Mouse (Mus musculus) spleen, adult 2 months (tissue): Measurements from ENCODE around the gene Them7. TPM values are rescaled to one million over a fixed set of nuclear protein-coding genes. Genes with fewer than 3 reads are reported as not detected.

ENCODE experiments used
- DNase-seq, 2 experiments: peaks; one replicate each; pipeline versions ENCODE4 v3.0.0 to v3.0.0-alpha.2; 2012 to 2021; ENCODE audit warnings: low spot score in 2 of 2, low read depth in 1 of 2
- H3K27ac ChIP-seq: fragments of 200-500 bp; 2 replicates; pipeline ENCODE4 v1.5.1; 2012; ENCODE audit warnings: low read length, inconsistent platforms; ENCODE audit not compliant: insufficient read depth
- H3K27me3 ChIP-seq: fragments of 200-500 bp; 2 replicates; pipeline ENCODE4 v1.6.1; 2012; ENCODE audit warnings: mild to moderate bottlenecking, moderate library complexity, low read length, inconsistent platforms; ENCODE audit not compliant: control insufficient read depth, insufficient read depth
- H3K36me3 ChIP-seq: fragments of 200-500 bp; 2 replicates; pipeline ENCODE4 v1.6.1; 2012; ENCODE audit warnings: mild to moderate bottlenecking, low read length, inconsistent platforms; ENCODE audit not compliant: control insufficient read depth, insufficient read depth
- H3K4me1 ChIP-seq: fragments of 200-500 bp; 2 replicates; pipeline ENCODE4 v1.6.1; 2011; ENCODE audit warnings: inconsistent platforms; ENCODE audit not compliant: control insufficient read depth, insufficient read depth, insufficient read length
- H3K4me3 ChIP-seq: fragments of 200-500 bp; 2 replicates; pipeline ENCODE4 v1.5.1; 2011; ENCODE audit warnings: mild to moderate bottlenecking, inconsistent platforms; ENCODE audit not compliant: insufficient read depth, insufficient read length; ENCODE audit errors: extremely low read depth
- CTCF ChIP-seq: fragments of 200-500 bp; IDR thresholded peaks from 2 replicates; pipeline ENCODE4 v1.5.1; 2011; ENCODE audit warnings: mild to moderate bottlenecking, inconsistent platforms; ENCODE audit not compliant: insufficient read depth, insufficient read length, insufficient replicate concordance; ENCODE audit errors: extremely low read depth
- POLR2A ChIP-seq: fragments of 200-500 bp; IDR thresholded peaks from 2 replicates; pipeline ENCODE4 v1.6.1; 2011; ENCODE audit warnings: low read depth, low read length, inconsistent platforms
- WGBS: fragments of 180-500 bp; shearing (Covaris S2); methylation state at CpG from one replicate; pipeline ENCODE4 v1.1.7; 2018; 5-methylcytosine and 5-hydroxymethylcytosine counted together
- polyA plus RNA-seq: library from polyadenylated mRNA; depleted of rRNA; stranded (reverse); fragments of >200 nt; gene quantifications from 2 replicates; pipeline ENCODE4 v1.2.3, GENCODE M21; 2012; rRNA removed

Gene Them7
- polyA plus RNA-seq: 0.06 and 0.57 TPM in 2 replicates

DNA sequence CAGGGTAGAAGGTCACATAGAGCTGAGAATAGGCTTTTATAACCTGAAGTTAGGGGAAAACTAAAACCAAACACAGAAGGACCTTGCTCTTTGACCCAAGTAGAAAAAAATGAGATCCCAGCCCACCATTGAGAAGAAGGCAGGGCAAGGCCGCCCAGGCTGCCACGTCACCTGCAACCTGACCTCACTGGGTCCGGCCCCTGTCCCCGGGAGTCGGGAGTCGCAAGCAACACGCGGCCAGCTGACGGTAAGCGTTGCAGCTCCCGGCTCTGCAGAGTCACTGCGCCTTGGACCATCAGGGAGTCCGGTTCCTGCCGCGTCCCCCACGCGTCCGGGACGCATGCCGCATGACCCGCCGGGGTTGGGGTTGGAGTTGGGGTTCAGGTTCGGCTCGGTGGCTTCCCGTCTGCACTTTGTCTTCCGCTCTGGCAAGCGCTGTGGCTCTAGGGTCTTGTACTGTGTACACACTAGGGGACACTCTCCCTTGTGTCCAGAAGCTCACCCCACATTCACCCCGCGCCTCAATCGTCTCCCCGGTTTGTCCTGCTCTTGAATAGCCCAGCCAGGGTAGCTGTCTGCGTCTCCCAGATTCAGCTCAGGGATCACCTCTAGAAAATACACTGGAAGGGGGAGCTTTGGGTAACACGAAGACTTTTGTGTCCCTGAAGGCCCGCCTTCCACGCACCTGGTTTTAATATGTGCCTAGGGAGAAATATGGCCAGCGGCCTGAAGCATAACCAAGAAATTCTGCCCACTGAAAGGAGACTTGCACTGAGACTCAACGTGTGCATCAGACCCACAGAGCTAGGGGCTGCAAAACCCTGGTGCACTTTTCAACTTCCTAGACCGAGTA lies at the start of gene Them7:
Them7 (plus strand) TSS at position 187 of the 853 bp plus-strand sequence.
- Histone ChIP-seq H3K36me3 (no peaks in the 10 kb centered on the region), H3K27ac (no peak within 1 kb of the TSS), H3K4me3 (no peak within 1 kb of the TSS), H3K4me1 (no peaks in the 10 kb centered on the region), H3K27me3 (no peaks in the 10 kb centered on the region; the same call in 1 of the 2 replicates)
- TF ChIP-seq POLR2A (no peak), CTCF (no peak)
- 3% methylated on average over 38 of the region's 38 CpGs for WGBS
- DNase-seq: no peak

DNA sequence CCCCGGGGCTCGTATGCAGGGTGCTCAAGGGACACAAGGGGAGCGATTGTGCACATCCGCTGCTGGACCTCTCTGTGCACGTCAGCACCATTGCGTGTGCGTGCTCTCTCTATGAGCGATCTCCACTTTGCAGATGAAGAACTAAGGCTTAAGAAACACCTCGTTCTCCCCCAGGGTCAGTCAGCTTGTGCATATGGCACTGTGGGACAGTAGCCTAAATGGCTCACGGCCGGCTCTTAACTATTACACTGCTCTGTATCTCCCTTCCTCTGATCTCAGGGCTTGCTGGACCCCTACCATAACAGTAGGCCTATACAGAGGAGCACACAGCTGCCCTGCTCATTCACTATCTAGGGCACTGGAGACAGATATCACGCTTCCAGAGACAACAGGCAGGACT lies 45.2 kb upstream of the Them7 start:
- Histone ChIP-seq H3K27me3 (no peaks in the 10 kb centered on the region), H3K36me3 (no peaks in the 10 kb centered on the region), H3K27ac (no peak overlapping the region), H3K4me1 (no peaks in the 10 kb centered on the region), H3K4me3 (no peak overlapping the region)
- TF ChIP-seq CTCF (no peak), POLR2A (no peak)
- DNase-seq: no peak
- 92% methylated on average over 12 of the region's 12 CpGs for WGBS

DNA sequence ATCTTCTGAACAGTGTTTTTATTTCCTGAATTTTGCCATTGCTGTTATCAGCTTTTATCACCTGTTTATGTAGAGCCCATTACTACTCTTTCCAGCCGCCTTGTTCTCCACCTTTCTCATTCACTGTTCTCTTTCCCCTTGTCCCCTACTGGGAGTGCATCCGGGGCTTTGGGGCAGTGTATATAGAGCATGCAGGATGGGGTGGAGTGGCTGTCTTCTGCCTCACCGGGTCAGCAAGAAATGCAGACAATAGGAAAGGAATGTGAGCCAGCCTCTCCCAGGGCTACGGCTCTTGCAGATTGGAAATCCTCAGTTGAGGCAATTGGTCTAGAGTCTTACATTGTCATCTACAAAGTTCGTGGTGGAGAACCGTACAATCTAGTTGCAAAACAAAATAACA lies 41.6 kb upstream of the Them7 start:
- WGBS: 68% methylated on average over 6 of the region's 6 CpGs

DNA sequence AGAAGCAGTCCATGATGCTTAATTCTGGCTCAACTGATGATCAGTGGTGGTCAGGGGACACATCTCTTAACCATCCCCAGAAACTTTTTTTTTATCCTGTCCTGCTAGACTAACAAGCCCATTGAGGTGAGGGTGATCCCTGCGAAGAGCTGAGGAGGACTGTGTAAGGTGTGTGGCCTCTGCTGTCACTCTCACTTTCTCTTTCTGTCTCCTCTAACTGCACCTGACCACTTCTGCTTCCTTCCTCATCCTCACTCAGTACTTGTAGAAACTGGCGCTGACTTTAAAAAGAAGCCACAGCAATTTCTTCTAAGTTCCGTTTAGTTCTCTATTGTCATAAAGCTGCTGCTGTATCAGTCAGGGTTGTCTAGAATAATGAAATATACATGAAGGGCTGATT lies 39.0 kb upstream of the Them7 start:
- WGBS: 10% methylated on average over 3 of the region's 3 CpGs
- Histone ChIP-seq H3K27ac (no peak overlapping the region), H3K4me3 (no peak overlapping the region), H3K4me1 (no peaks in the 10 kb centered on the region), H3K36me3 (no peaks in the 10 kb centered on the region), H3K27me3 (no peaks in the 10 kb centered on the region)
- TF ChIP-seq POLR2A: no peak
- no peak for TF ChIP-seq CTCF
- DNase-seq: no peak

More for the DNA sequence above, 41.6 kb upstream of the Them7 start:
- no peak overlapping the region for H3K27ac ChIP-seq
- no peaks in the 10 kb centered on the region for H3K27me3 ChIP-seq
- no peaks in the 10 kb centered on the region for H3K36me3 ChIP-seq
- no peak overlapping the region for H3K4me3 ChIP-seq
- no peak for TF ChIP-seq CTCF
- no peak for DNase-seq
- H3K4me1 ChIP-seq: no peaks in the 10 kb centered on the region

DNA sequence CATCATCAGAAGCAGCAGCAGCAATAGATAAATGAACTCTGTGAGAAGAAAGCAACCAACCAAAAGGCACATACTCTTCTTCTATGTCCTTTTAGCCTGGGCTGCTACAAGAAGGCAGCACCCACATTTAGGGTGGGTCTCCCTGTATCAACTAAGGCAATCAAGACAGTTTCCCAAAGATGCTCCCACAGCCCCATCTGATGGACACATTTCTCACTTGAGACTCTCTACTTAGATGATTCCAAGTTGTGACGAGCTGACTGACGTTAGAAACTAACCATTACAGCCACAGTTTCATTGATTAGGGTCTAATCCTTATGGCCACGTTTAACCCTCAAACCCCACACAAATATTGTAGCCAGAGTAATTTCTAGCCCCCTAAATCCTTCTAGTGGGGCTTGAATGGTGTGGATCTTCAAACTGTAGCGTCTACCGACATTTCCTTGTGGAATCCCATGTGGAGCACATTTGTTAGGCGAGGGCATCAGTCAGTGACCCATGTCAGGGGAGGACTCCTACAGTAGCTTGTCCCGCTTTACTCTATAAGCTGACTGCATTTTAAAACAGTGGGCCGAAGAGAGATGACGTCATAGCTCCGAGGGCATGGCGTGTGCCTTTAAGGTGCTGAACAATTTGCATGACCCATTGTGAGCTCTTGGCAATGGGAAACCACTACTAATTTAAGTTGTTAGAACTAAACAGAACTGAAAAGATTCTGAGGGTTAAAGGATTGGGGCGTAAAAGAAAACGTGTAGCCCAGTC lies 38.2 kb upstream of the Them7 start:
- DNase-seq: no peak
- WGBS: 88% methylated on average over 13 of the region's 13 CpGs
- Histone ChIP-seq H3K4me1 (no peaks in the 10 kb centered on the region), H3K4me3 (no peak overlapping the region), H3K27me3 (no peaks in the 10 kb centered on the region), H3K36me3 (no peaks in the 10 kb centered on the region), H3K27ac (no peak overlapping the region)
- TF ChIP-seq CTCF (no peak), POLR2A (no peak)

DNA sequence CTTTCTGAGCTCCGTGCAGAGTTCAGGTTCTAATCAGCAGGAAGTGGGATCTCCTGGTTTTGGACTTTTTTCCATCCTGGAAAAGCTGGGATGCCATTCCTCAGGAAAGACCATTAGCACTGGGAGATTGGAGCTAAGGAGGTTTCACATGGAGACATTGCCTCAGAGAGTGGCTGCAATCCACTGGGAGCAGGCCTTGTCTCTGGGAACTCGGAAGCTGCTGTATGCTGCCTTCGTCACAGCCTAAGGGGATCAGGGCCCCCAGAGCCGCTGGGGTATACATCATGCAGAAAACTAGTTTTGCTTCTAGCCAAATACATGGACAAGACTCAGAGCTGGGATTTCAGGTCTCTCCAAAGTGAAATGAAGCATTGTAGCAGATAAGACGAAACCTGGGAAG lies 37.5 kb upstream of the Them7 start:
- Histone ChIP-seq H3K36me3 (no peaks in the 10 kb centered on the region), H3K27ac (no peak overlapping the region), H3K27me3 (no peaks in the 10 kb centered on the region), H3K4me1 (no peaks in the 10 kb centered on the region), H3K4me3 (no peak overlapping the region)
- WGBS: 91% methylated on average over 5 of the region's 5 CpGs
- no peak for TF ChIP-seq CTCF
- TF ChIP-seq POLR2A: no peak
- DNase-seq: no peak

DNA sequence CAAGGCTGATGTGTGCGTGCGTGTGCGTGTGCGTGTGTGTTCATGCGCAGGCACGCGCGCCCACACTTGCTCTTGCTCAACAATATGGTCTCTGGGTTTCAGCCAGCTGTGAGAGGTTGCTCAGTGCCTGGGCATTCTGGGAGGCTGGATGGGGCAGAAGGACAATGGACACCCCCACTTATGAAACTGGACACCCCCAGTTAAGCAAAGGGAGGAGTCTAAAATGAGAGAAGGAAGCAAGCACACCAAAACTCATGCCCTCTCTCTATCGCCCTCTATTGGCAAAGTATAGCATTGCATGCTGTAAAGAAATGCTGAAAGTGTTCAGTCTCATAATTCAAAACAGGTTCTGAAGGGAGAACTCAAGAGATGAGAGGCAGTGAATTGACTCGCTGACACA lies 35.9 kb upstream of the Them7 start:
- 77% methylated on average over 10 of the region's 10 CpGs for WGBS
- Histone ChIP-seq H3K27ac (no peak overlapping the region), H3K27me3 (no peaks in the 10 kb centered on the region), H3K4me3 (no peak overlapping the region), H3K36me3 (no peaks in the 10 kb centered on the region), H3K4me1 (no peaks in the 10 kb centered on the region)
- DNase-seq: no peak
- TF ChIP-seq CTCF (no peak), POLR2A (no peak)
